Mouse (Mus musculus) kidney, postnatal 36 days (tissue): Measurements from ENCODE around the gene Lig4.

Experiments
- DNase-seq, 2 experiments: peaks; one replicate each; pipeline ENCODE4 v3.0.0; 2021 to 2022; ENCODE audit warnings: mixed read lengths in 2 of 2

Gene Lig4

GRCm38 (mm10) chr8:9977573-9978314, at the start of gene Lig4, which contains the start of gene Abhd13:
Gene Lig4 (minus strand): TSS chr8:9977686.
Gene Abhd13 (plus strand): TSS chr8:9977707.
- DNase-seq = peak; percentile 99

GRCm38 (mm10) chr8:10017231-10017630, 39.7 kb upstream of the Lig4 start:
- peak in 1 of 2 experiments; percentile 18 for DNase-seq

- no peak for DNase-seq
Measured at GRCm38 (mm10) chr8:10016252-10016651, 38.8 kb upstream of the Lig4 start.

GRCm38 (mm10) chr8:10007660-10008028, 30.2 kb upstream of the Lig4 start:
- DNase-seq = no peak

GRCm38 (mm10) chr8:10006986-10007659, 29.6 kb upstream of the Lig4 start:
- peak; percentile 19 to 53 for DNase-seq

GRCm38 (mm10) chr8:10006156-10006985, 28.9 kb upstream of the Lig4 start, which contains the start of gene Tnfsf13b:
Gene Tnfsf13b (plus strand): TSS chr8:10006467.
- peak; percentile 21 to 29 for DNase-seq

GRCm38 (mm10) chr8:10004115-10004514, 26.6 kb upstream of the Lig4 start:
- DNase-seq = no peak

- no peak for DNase-seq
Measured at GRCm38 (mm10) chr8:9980188-9980587, 2.7 kb upstream of the Lig4 start.

GRCm38 (mm10) chr8:9979746-9980145, 2.3 kb upstream of the Lig4 start:
- DNase-seq = no peak

- peak; percentile 8 to 49 for DNase-seq
Measured at GRCm38 (mm10) chr8:9978475-9979230, 1.2 kb upstream of the Lig4 start.

- DNase-seq = peak; percentile 2 to 31
Measured at GRCm38 (mm10) chr8:9977016-9977415, 470 bp downstream of the Lig4 start.

- peak; percentile 98 to 99 for DNase-seq
Measured at GRCm38 (mm10) chr8:9975898-9976611, 1.4 kb downstream of the Lig4 start.

GRCm38 (mm10) chr8:9975276-9975675, 2.2 kb downstream of the Lig4 start:
- DNase-seq = no peak

- DNase-seq = no peak
Measured at GRCm38 (mm10) chr8:9971866-9972265, 5.6 kb downstream of the Lig4 start.

GRCm38 (mm10) chr8:9959919-9960318, 17.6 kb downstream of the Lig4 start:
- no peak for DNase-seq

GRCm38 (mm10) chr8:9958338-9958737, 19.1 kb downstream of the Lig4 start:
- DNase-seq = no peak

GRCm38 (mm10) chr8:9949134-9949890, 28.2 kb downstream of the Lig4 start:
- no peak for DNase-seq

- DNase-seq = no peak
Measured at GRCm38 (mm10) chr8:9935574-9935973, 41.9 kb downstream of the Lig4 start.

- peak; percentile 25 to 64 for DNase-seq
Measured at GRCm38 (mm10) chr8:9934891-9935565, 42.5 kb downstream of the Lig4 start.

- DNase-seq = peak; percentile 1 to 3
Measured at GRCm38 (mm10) chr8:9932711-9933110, 44.8 kb downstream of the Lig4 start.
